Mouse (Mus musculus) heart, postnatal 0 days (tissue): ENCODE measurements around the gene Klf4. TPM values are rescaled to one million over a fixed set of nuclear protein-coding genes. Genes with fewer than 3 reads are reported as not detected.

Experiments used
- ATAC-seq: fragments of 200-750 bp; cut with Nextera tagmentation; 2 replicates; pipeline ENCODE4 v1.8.0; 2017; ENCODE audit warnings: low read depth, moderate number of reproducible peaks, moderate library complexity; ENCODE audit not compliant: insufficient read depth
- DNase-seq: peaks from one replicate; pipeline ENCODE4 v3.0.0-alpha.2; 2016; ENCODE audit warnings: low spot score
- H3K27ac ChIP-seq: fragments of 300-500 bp; sonication (generic); 2 replicates; pipeline ENCODE4 v1.5.1; 2014; ENCODE audit warnings: low read depth, mild to moderate bottlenecking
- H3K27me3 ChIP-seq: fragments of 300-500 bp; sonication (generic); 2 replicates; pipeline ENCODE4 v1.6.1; 2014; ENCODE audit warnings: low read length, mixed read lengths; ENCODE audit not compliant: control insufficient read depth, insufficient read depth
- H3K36me3 ChIP-seq: fragments of 300-500 bp; sonication (generic); replicated peaks from 2 replicates; pipeline ENCODE4 v1.6.1; 2014; ENCODE audit warnings: low read length, mixed read lengths; ENCODE audit not compliant: control insufficient read depth, insufficient read depth
- H3K4me1 ChIP-seq: fragments of 300-500 bp; sonication (generic); 2 replicates; pipeline ENCODE4 v1.6.1; 2014; ENCODE audit warnings: antibody characterized with exemption; ENCODE audit not compliant: control insufficient read depth, insufficient read depth
- H3K4me2 ChIP-seq: fragments of 300-500 bp; sonication (generic); 2 replicates; pipeline ENCODE4 v1.6.1; 2014; ENCODE audit warnings: low read depth, mild to moderate bottlenecking, low read length, moderate library complexity
- H3K4me3 ChIP-seq: fragments of 300-500 bp; sonication (generic); 2 replicates; pipeline ENCODE4 v1.5.1; 2014; ENCODE audit warnings: low read depth, low read length
- H3K9ac ChIP-seq: fragments of 300-500 bp; sonication (generic); replicated peaks from 2 replicates; pipeline ENCODE4 v1.6.1; 2014; ENCODE audit warnings: low read depth, low read length, mixed read lengths
- H3K9me3 ChIP-seq: fragments of 300-500 bp; sonication (generic); replicated peaks from 2 replicates; pipeline ENCODE4 v1.6.1; 2016; ENCODE audit warnings: low read length; ENCODE audit not compliant: control insufficient read depth
- CTCF ChIP-seq: IDR thresholded peaks from 2 replicates; pipeline ENCODE4 v1.5.1; 2016; ENCODE audit warnings: antibody characterized with exemption, control low read depth, low read depth
- EP300 ChIP-seq: IDR thresholded peaks from 2 replicates; pipeline ENCODE4 v1.6.1; 2016; ENCODE audit warnings: antibody characterized with exemption, low read depth
- WGBS: fragments of 180-500 bp; shearing (Covaris S2); extraction: QIAGEN DNeasy Blood & Tissue Kit; methylation state at CpG from one replicate; pipeline ENCODE4 v1.1.7; 2014; 5-methylcytosine and 5-hydroxymethylcytosine counted together
- polyA plus RNA-seq: library from polyadenylated mRNA; unstranded; fragments of >200 nt; fragmentation: Nextera tagmentation; extraction: Ambion mirVana; gene quantifications from 2 replicates; pipeline ENCODE4 v1.2.1, GENCODE M21; 2015
- total RNA-seq: library from RNA; depleted of rRNA; stranded (reverse); fragments of >200 nt; gene quantifications from 2 replicates; pipeline ENCODE4 v1.2.3, GENCODE M21; 2014; ENCODE audit warnings: low replicate concordance; rRNA removed

Gene Klf4
- total RNA-seq (17.9 and 24.6 TPM in 2 replicates), polyA plus RNA-seq (6.2 and 6.5 TPM in 2 replicates)

- Histone ChIP-seq H3K27me3 (0 out of 2 replicates have a peak, but pooled peaks cover 6% of the 10 kb centered on the region), H3K4me3 (peak within 1 kb of the TSS; percentile 69), H3K27ac (peak within 1 kb of the TSS; percentile 93), H3K4me1 (0 out of 2 replicates have a peak, but pooled peaks cover 8% of the 10 kb centered on the region), H3K9me3 (no peaks in the 10 kb centered on the region), H3K36me3 (no peaks in the 10 kb centered on the region), H3K9ac (peak within 1 kb of the TSS; percentile 76), H3K4me2 (peak within 1 kb of the TSS; percentile 87)
- peak; percentile 87 for ATAC-seq
- peak; percentile 97 for DNase-seq
- no peak for TF ChIP-seq CTCF
- TF ChIP-seq EP300, result no peak
- under 1% methylated on average over 45 of the region's 99 CpGs for WGBS
Observed at GRCm38 (mm10) chr4:55532407-55533195, at the start of gene Klf4. Gene Klf4 (minus strand): TSS chr4:55532466.

- H3K4me3 ChIP-seq, result no peak overlapping the region
- H3K4me1 ChIP-seq, result no peaks in the 10 kb centered on the region
- 92% methylated on average over 2 of the region's 2 CpGs for WGBS
- H3K36me3 ChIP-seq, result no peaks in the 10 kb centered on the region
- H3K4me2 ChIP-seq, result no peak overlapping the region
- no peak overlapping the region for H3K9ac ChIP-seq
- H3K27me3 ChIP-seq, result no peaks in the 10 kb centered on the region
- H3K9me3 ChIP-seq, result no peaks in the 10 kb centered on the region
- no peak overlapping the region for H3K27ac ChIP-seq
- DNase-seq (no peak), ATAC-seq (no peak)
- TF ChIP-seq CTCF (no peak), EP300 (no peak)
Observed at GRCm38 (mm10) chr4:55571432-55571831, 39.2 kb upstream of the Klf4 start.

- no peak overlapping the region for H3K4me2 ChIP-seq
- WGBS, result 71% methylated on average over 9 of the region's 9 CpGs
- ATAC-seq (no peak), DNase-seq (no peak)
- no peak overlapping the region for H3K4me3 ChIP-seq
- H3K9me3 ChIP-seq, result no peaks in the 10 kb centered on the region
- no peak overlapping the region for H3K27ac ChIP-seq
- H3K9ac ChIP-seq, result no peak overlapping the region
- H3K27me3 ChIP-seq, result no peaks in the 10 kb centered on the region
- TF ChIP-seq CTCF, result no peak
- TF ChIP-seq EP300, result no peak
- H3K4me1 ChIP-seq, result no peaks in the 10 kb centered on the region
- no peaks in the 10 kb centered on the region for H3K36me3 ChIP-seq
Observed at GRCm38 (mm10) chr4:55567986-55568385, 35.7 kb upstream of the Klf4 start.

DNA sequence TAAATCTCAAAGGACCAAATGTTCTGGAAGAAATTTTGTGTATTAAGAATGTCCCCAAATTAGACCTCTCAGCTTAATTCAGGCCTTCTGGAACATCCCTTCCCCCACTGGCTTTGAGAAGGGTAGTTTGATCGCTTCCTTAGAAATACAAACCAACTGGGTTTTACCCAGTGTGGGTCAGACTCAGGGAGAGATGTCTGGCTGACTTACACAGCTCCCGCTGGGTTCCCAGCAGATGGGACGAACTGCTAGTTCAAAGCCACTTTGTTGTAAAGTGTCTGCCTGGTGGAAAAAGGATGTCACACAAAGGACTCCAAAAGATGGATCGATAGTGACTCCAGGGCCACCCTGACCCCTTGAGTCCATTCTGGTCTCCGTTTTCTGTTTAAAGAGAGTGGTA lies 35.3 kb upstream of the Klf4 start:
- ATAC-seq (no peak), DNase-seq (no peak)
- no peak for TF ChIP-seq CTCF
- TF ChIP-seq EP300, result no peak
- no peak overlapping the region for H3K9ac ChIP-seq
- no peak overlapping the region for H3K27ac ChIP-seq
- no peak overlapping the region for H3K4me2 ChIP-seq
- H3K4me1 ChIP-seq, result no peaks in the 10 kb centered on the region
- no peak overlapping the region for H3K4me3 ChIP-seq
- H3K9me3 ChIP-seq, result no peaks in the 10 kb centered on the region
- 79% methylated on average over 5 of the region's 5 CpGs for WGBS
- H3K36me3 ChIP-seq, result no peaks in the 10 kb centered on the region
- H3K27me3 ChIP-seq, result no peaks in the 10 kb centered on the region

DNA sequence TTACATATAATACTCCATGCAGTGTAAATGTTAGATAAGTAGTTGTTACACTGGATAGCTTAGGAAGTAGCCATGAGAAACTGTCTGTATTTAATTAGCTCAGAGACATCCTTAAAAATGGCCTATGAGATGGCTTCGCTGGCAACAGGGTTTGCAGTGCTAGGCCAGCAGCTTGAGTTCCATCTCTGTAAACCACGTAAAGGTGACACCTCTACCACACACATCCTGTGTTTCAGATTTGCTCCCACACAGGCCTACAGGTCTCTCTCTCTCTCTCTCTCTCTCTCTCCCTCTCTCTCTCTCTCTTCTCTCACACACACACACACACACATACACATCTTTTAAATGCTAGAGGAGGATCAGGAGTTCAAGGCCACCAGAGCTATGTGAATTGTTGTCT lies 32.1 kb upstream of the Klf4 start:
- ATAC-seq, result no peak
- WGBS, result 83% methylated on average over 2 of the region's 2 CpGs
- no peak overlapping the region for H3K4me2 ChIP-seq
- H3K27me3 ChIP-seq, result no peaks in the 10 kb centered on the region
- H3K4me3 ChIP-seq, result no peak overlapping the region
- H3K27ac ChIP-seq, result no peak overlapping the region
- H3K4me1 ChIP-seq, result no peaks in the 10 kb centered on the region
- TF ChIP-seq CTCF (no peak), EP300 (no peak)
- no peaks in the 10 kb centered on the region for H3K9me3 ChIP-seq
- no peak overlapping the region for H3K9ac ChIP-seq
- no peak for DNase-seq
- no peaks in the 10 kb centered on the region for H3K36me3 ChIP-seq

GRCm38 (mm10) chr4:55563050-55563449 lies 30.8 kb upstream of the Klf4 start:
- WGBS, result 59% methylated on average over 8 of the region's 8 CpGs
- Histone ChIP-seq H3K27me3 (no peaks in the 10 kb centered on the region), H3K36me3 (no peaks in the 10 kb centered on the region), H3K9me3 (no peaks in the 10 kb centered on the region), H3K4me2 (no peak overlapping the region), H3K27ac (no peak overlapping the region), H3K4me3 (no peak overlapping the region), H3K9ac (no peak overlapping the region), H3K4me1 (no peaks in the 10 kb centered on the region)
- DNase-seq (no peak), ATAC-seq (no peak)
- TF ChIP-seq EP300 (no peak), CTCF (no peak)
